Mouse (Mus musculus): ENCODE results near the gene Themis2.

DNA sequence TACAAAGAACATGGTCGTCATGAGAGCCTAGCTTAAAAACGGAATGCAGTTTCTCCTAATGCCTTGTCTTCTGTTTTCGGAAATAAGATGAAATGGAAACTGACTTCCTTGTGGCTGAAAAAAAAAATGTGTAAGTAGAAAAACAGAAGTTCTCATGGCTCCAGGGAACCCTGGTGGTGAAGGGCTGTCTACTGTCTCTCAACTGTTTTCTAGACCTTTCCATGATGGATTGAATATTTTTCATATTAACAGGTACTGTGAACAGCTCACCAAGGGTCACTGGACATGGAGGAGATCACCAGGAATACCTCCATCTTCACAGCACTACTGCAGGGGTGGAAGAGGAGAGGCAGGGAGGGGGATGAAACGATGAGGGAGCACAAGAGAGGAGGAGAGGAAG is 1.8 kb upstream of the Themis2 start:
- TF ChIP-seq POLR2A (IDR thresholded peaks at IDR 0.05; ENCODE audit: low read depth, low read length) = no peak
- no peak for TF ChIP-seq CTCF (IDR thresholded peaks at IDR 0.05; ENCODE audit: extremely low read depth, insufficient read length, insufficient replicate concordance, low read depth, low read length)
